32 mouse cellular contexts compared by ENCODE assay signal in genomic region chr3:134895831-134896230, GRCm38 (mm10).
"Had no signal": no experiment of that assay in that cellular context is flagged by ENCODE, and none has a peak within 500 bp of the region (broad histone marks: within the 10 kb centered on the region; RNA-seq: fewer than 3 reads in every experiment).

No protein-coding gene starts in this region.

- DNase-seq: left cerebral cortex, postnatal 4 days; liver; liver, embryonic 13.5 days; liver, postnatal 0 days; lung, adult 18-20 months; lung, adult 2 months; lung, embryonic 14.5 days; lung, postnatal 10 days; lung, postnatal 14 days; lung, postnatal 36 days; lung, postnatal 4 days; midbrain, embryonic 14.5 days had no signal

- H3K9me3 ChIP-seq: limb, embryonic 10.5 days; limb, embryonic 12.5 days; limb, embryonic 15.5 days; liver, embryonic 12.5 days; liver, embryonic 13.5 days; liver, embryonic 15.5 days; lung, embryonic 15.5 days; midbrain, embryonic 10.5 days; midbrain, embryonic 12.5 days; midbrain, embryonic 13.5 days; midbrain, embryonic 15.5 days; neural tube, embryonic 12.5 days had no signal

- ATAC-seq: liver, embryonic 12.5 days; liver, postnatal 0 days; lung, postnatal 0 days; midbrain, embryonic 13.5 days; midbrain, embryonic 15.5 days; midbrain, embryonic 16.5 days had no signal

- H3K4me3 ChIP-seq: limb, embryonic 10.5 days; limb, embryonic 12.5 days; limb, embryonic 13.5 days; limb, embryonic 15.5 days; liver, embryonic 12.5 days; liver, embryonic 13.5 days; liver, embryonic 15.5 days; lung, embryonic 15.5 days; megakaryocyte, embryonic 14.5 days; midbrain, embryonic 10.5 days; midbrain, embryonic 12.5 days; midbrain, embryonic 13.5 days; midbrain, embryonic 15.5 days; myocyte; neural tube, embryonic 12.5 days had no signal

- H3K4me2 ChIP-seq: limb, embryonic 12.5 days; limb, embryonic 13.5 days; limb, embryonic 15.5 days; liver, embryonic 11.5 days; liver, embryonic 12.5 days; liver, embryonic 13.5 days; liver, embryonic 15.5 days; lung, embryonic 14.5 days; lung, embryonic 15.5 days; midbrain, embryonic 11.5 days; midbrain, embryonic 12.5 days; midbrain, embryonic 13.5 days; midbrain, embryonic 15.5 days; neural tube, embryonic 12.5 days had no signal

- H3K27ac ChIP-seq: limb, embryonic 10.5 days; limb, embryonic 12.5 days; limb, embryonic 13.5 days; limb, embryonic 15.5 days; liver, embryonic 12.5 days; liver, embryonic 13.5 days; liver, embryonic 14.5 days; liver, embryonic 15.5 days; lung, embryonic 15.5 days; macrophage; midbrain, embryonic 10.5 days; midbrain, embryonic 12.5 days; midbrain, embryonic 13.5 days; midbrain, embryonic 15.5 days; neural tube, embryonic 12.5 days had no signal

- H3K27me3 ChIP-seq: limb, embryonic 12.5 days; limb, embryonic 13.5 days; limb, embryonic 15.5 days; liver, embryonic 12.5 days; liver, embryonic 13.5 days; liver, embryonic 15.5 days; lung, embryonic 15.5 days; megakaryocyte, embryonic 14.5 days; midbrain, embryonic 12.5 days; midbrain, embryonic 13.5 days; midbrain, embryonic 15.5 days; neural tube, embryonic 12.5 days had no signal

- H3K36me3 ChIP-seq: limb, embryonic 10.5 days; limb, embryonic 12.5 days; limb, embryonic 13.5 days; limb, embryonic 15.5 days; liver, embryonic 12.5 days; liver, embryonic 13.5 days; liver, embryonic 15.5 days; lung, embryonic 15.5 days; midbrain, embryonic 10.5 days; midbrain, embryonic 12.5 days; midbrain, embryonic 13.5 days; midbrain, embryonic 15.5 days; neural tube, embryonic 12.5 days had no signal

- H3K4me1 ChIP-seq: limb, embryonic 10.5 days; limb, embryonic 12.5 days; limb, embryonic 13.5 days; limb, embryonic 15.5 days; liver, embryonic 12.5 days; liver, embryonic 13.5 days; liver, embryonic 15.5 days; lung, embryonic 15.5 days; megakaryocyte, embryonic 14.5 days; midbrain, embryonic 10.5 days; midbrain, embryonic 12.5 days; midbrain, embryonic 13.5 days; midbrain, embryonic 15.5 days; neural tube, embryonic 12.5 days had no signal

- H3K9ac ChIP-seq: limb, embryonic 12.5 days; limb, embryonic 13.5 days; limb, embryonic 15.5 days; liver, embryonic 12.5 days; liver, embryonic 13.5 days; liver, embryonic 14.5 days; liver, embryonic 15.5 days; liver, postnatal 0 days; lung, embryonic 14.5 days; lung, embryonic 15.5 days; midbrain, embryonic 12.5 days; midbrain, embryonic 13.5 days; midbrain, embryonic 15.5 days; neural tube, embryonic 12.5 days had no signal
